Mouse (Mus musculus): ENCODE data around the gene Epha1.

GRCm38 (mm10) chr6:42358901-42359300 is 14.2 kb downstream of the Epha1 start:
- TF ChIP-seq POLR2A (IDR thresholded peaks at IDR 0.05; ENCODE audit: low read depth, low read length) (no peak), CTCF (IDR thresholded peaks at IDR 0.05; ENCODE audit: extremely low read depth, insufficient read length, insufficient replicate concordance, low read depth, low read length) (no peak)
